Mouse (Mus musculus): ENCODE results near the gene Tmem52b.

GRCm38 (mm10) chr6:129510120-129510911, 2.0 kb upstream of the Tmem52b start:
- TF ChIP-seq CTCF (IDR thresholded peaks at IDR 0.05; ENCODE audit: low read depth) (no peak), EP300 (optimal IDR thresholded peaks at IDR 0.05) (no peak)

All from stomach, postnatal 0 days (tissue).